Mouse (Mus musculus) forebrain, embryonic 11.5 days (tissue): Measurements from ENCODE around the gene Impdh1. TPM values are rescaled to one million over a fixed set of nuclear protein-coding genes. Genes with fewer than 3 reads are reported as not detected.

Source experiments
- ATAC-seq: fragments of 200-750 bp; cut with Nextera tagmentation; replicated peaks from 2 replicates; pipeline ENCODE4 v1.8.0; 2017; ENCODE audit warnings: moderate TSS enrichment; ENCODE audit not compliant: low FRiP score
- DNase-seq: peaks from one replicate; pipeline ENCODE4 v3.0.0-alpha.2; 2017; ENCODE audit warnings: low spot score
- H3K27ac ChIP-seq: fragments of 300-500 bp; sonication (generic); 2 replicates; pipeline ENCODE4 v1.5.1; 2014; ENCODE audit warnings: low read depth, low read length
- H3K27me3 ChIP-seq: fragments of 300-500 bp; sonication (generic); 2 replicates; pipeline ENCODE4 v1.6.1; 2014; ENCODE audit warnings: mild to moderate bottlenecking, low read length, mixed read lengths; ENCODE audit not compliant: control insufficient read depth, insufficient read depth
- H3K36me3 ChIP-seq: fragments of 300-500 bp; sonication (generic); 2 replicates; pipeline ENCODE4 v1.6.1; 2014; ENCODE audit warnings: mild to moderate bottlenecking, low read length, moderate library complexity, mixed read lengths; ENCODE audit not compliant: control insufficient read depth, insufficient read depth
- H3K4me1 ChIP-seq: fragments of 300-500 bp; sonication (generic); replicated peaks from 2 replicates; pipeline ENCODE4 v1.6.1; 2014; ENCODE audit warnings: low read length, mixed read lengths; ENCODE audit not compliant: control insufficient read depth, insufficient read depth
- H3K4me2 ChIP-seq: fragments of 300-500 bp; sonication (generic); 2 replicates; pipeline ENCODE4 v1.6.1; 2014; ENCODE audit warnings: low read depth, mild to moderate bottlenecking, low read length, moderate library complexity, mixed read lengths; ENCODE audit not compliant: severe bottlenecking
- H3K4me3 ChIP-seq: fragments of 300-500 bp; sonication (generic); 2 replicates; pipeline ENCODE4 v1.5.1; 2014; ENCODE audit warnings: low read depth, low read length
- H3K9ac ChIP-seq: fragments of 300-500 bp; sonication (generic); 2 replicates; pipeline ENCODE4 v1.6.1; 2014; ENCODE audit warnings: low read length
- H3K9me3 ChIP-seq: fragments of 300-500 bp; sonication (generic); 2 replicates; pipeline ENCODE4 v1.6.1; 2016; ENCODE audit warnings: low read length, mixed read lengths; ENCODE audit not compliant: control insufficient read depth
- WGBS: fragments of 180-500 bp; shearing (Covaris S2); extraction: QIAGEN DNeasy Blood & Tissue Kit; methylation state at CpG from one replicate; pipeline ENCODE4 v1.1.7; 2014; 5-methylcytosine and 5-hydroxymethylcytosine counted together
- polyA plus RNA-seq: library from polyadenylated mRNA; unstranded; fragments of >200 nt; fragmentation: Nextera tagmentation; extraction: Ambion mirVana; gene quantifications from 2 replicates; pipeline ENCODE4 v1.2.1, GENCODE M21; 2014

Impdh1 gene
- polyA plus RNA-seq, 1 experiment from 2014 or later: 38.3 TPM

- H3K27ac ChIP-seq: no peak overlapping the region
- 81% methylated on average over 14 of the region's 14 CpGs for WGBS
- H3K9me3 ChIP-seq: no peaks in the 10 kb centered on the region
- no peaks in the 10 kb centered on the region for H3K36me3 ChIP-seq
- peak; percentile 39 for DNase-seq
- H3K4me1 ChIP-seq: no peaks in the 10 kb centered on the region
- no peaks in the 10 kb centered on the region for H3K27me3 ChIP-seq
- H3K9ac ChIP-seq: no peak overlapping the region
- no peak overlapping the region for H3K4me2 ChIP-seq
- no peak for ATAC-seq
- no peak overlapping the region for H3K4me3 ChIP-seq
These were observed 29.3 kb upstream of the Impdh1 start for GRCm38 (mm10) chr6:29245272-29246120.

- Histone ChIP-seq H3K27me3 (no peaks in the 10 kb centered on the region), H3K27ac (no peak overlapping the region), H3K4me2 (no peak overlapping the region), H3K36me3 (no peaks in the 10 kb centered on the region), H3K9ac (no peak overlapping the region), H3K4me1 (no peaks in the 10 kb centered on the region), H3K4me3 (no peak overlapping the region), H3K9me3 (no peaks in the 10 kb centered on the region)
- ATAC-seq (no peak), DNase-seq (no peak)
- 53% methylated on average over 1 of the region's 1 CpGs for WGBS
These were observed 26.1 kb upstream of the Impdh1 start for GRCm38 (mm10) chr6:29242265-29242664.

- H3K4me2 ChIP-seq: no peak overlapping the region
- H3K36me3 ChIP-seq: no peaks in the 10 kb centered on the region
- no peak overlapping the region for H3K9ac ChIP-seq
- 47% methylated on average over 2 of the region's 2 CpGs for WGBS
- DNase-seq: no peak
- no peak overlapping the region for H3K27ac ChIP-seq
- no peaks in the 10 kb centered on the region for H3K27me3 ChIP-seq
- no peak for ATAC-seq
- no peaks in the 10 kb centered on the region for H3K9me3 ChIP-seq
- H3K4me1 ChIP-seq: no peaks in the 10 kb centered on the region
- H3K4me3 ChIP-seq: no peak overlapping the region
These were observed 25.5 kb upstream of the Impdh1 start for GRCm38 (mm10) chr6:29241697-29242096.

GRCm38 (mm10) chr6:29240806-29241205 lies 24.6 kb upstream of the Impdh1 start:
- WGBS: 21% methylated on average over 2 of the region's 2 CpGs
- 0 out of 2 replicates have a peak, but pooled peaks have one; percentile 39 for ATAC-seq

GRCm38 (mm10) chr6:29234272-29234671 lies 18.1 kb upstream of the Impdh1 start:
- Histone ChIP-seq H3K36me3 (no peaks in the 10 kb centered on the region), H3K9me3 (no peaks in the 10 kb centered on the region), H3K27ac (no peak overlapping the region), H3K4me3 (no peak overlapping the region), H3K4me2 (no peak overlapping the region), H3K9ac (no peak overlapping the region), H3K27me3 (no peaks in the 10 kb centered on the region), H3K4me1 (no peaks in the 10 kb centered on the region)
- DNase-seq (no peak), ATAC-seq (no peak)
- 47% methylated on average over 8 of the region's 8 CpGs for WGBS

More at GRCm38 (mm10) chr6:29240806-29241205, 24.6 kb upstream of the Impdh1 start:
- DNase-seq: peak; percentile 71
- no peak overlapping the region for H3K27ac ChIP-seq
- no peak overlapping the region for H3K4me3 ChIP-seq
- no peak overlapping the region for H3K4me2 ChIP-seq
- H3K36me3 ChIP-seq: no peaks in the 10 kb centered on the region
- H3K9me3 ChIP-seq: no peaks in the 10 kb centered on the region
- H3K27me3 ChIP-seq: no peaks in the 10 kb centered on the region
- H3K9ac ChIP-seq: no peak overlapping the region
- no peaks in the 10 kb centered on the region for H3K4me1 ChIP-seq

GRCm38 (mm10) chr6:29233710-29234109 lies 17.5 kb upstream of the Impdh1 start:
- ATAC-seq: no peak
- no peak for DNase-seq
- H3K36me3 ChIP-seq: no peaks in the 10 kb centered on the region
- H3K27ac ChIP-seq: no peak overlapping the region
- no peak overlapping the region for H3K9ac ChIP-seq
- H3K9me3 ChIP-seq: no peaks in the 10 kb centered on the region
- no peaks in the 10 kb centered on the region for H3K4me1 ChIP-seq
- no peaks in the 10 kb centered on the region for H3K27me3 ChIP-seq
- H3K4me3 ChIP-seq: no peak overlapping the region
- H3K4me2 ChIP-seq: no peak overlapping the region
- 73% methylated on average over 3 of the region's 3 CpGs for WGBS

GRCm38 (mm10) chr6:29232321-29232720 lies 16.2 kb upstream of the Impdh1 start:
- ATAC-seq (no peak), DNase-seq (no peak)
- no peak overlapping the region for H3K9ac ChIP-seq
- no peak overlapping the region for H3K4me3 ChIP-seq
- no peak overlapping the region for H3K4me2 ChIP-seq
- no peaks in the 10 kb centered on the region for H3K36me3 ChIP-seq
- H3K27ac ChIP-seq: no peak overlapping the region
- no peaks in the 10 kb centered on the region for H3K27me3 ChIP-seq
- 79% methylated on average over 6 of the region's 6 CpGs for WGBS
- no peaks in the 10 kb centered on the region for H3K9me3 ChIP-seq
- H3K4me1 ChIP-seq: no peaks in the 10 kb centered on the region

GRCm38 (mm10) chr6:29231799-29232198 lies 15.6 kb upstream of the Impdh1 start:
- H3K4me1 ChIP-seq: no peaks in the 10 kb centered on the region
- H3K9ac ChIP-seq: no peak overlapping the region
- no peaks in the 10 kb centered on the region for H3K27me3 ChIP-seq
- no peaks in the 10 kb centered on the region for H3K9me3 ChIP-seq
- no peaks in the 10 kb centered on the region for H3K36me3 ChIP-seq
- DNase-seq (no peak), ATAC-seq (no peak)
- 75% methylated on average over 3 of the region's 3 CpGs for WGBS
- no peak overlapping the region for H3K27ac ChIP-seq
- H3K4me3 ChIP-seq: no peak overlapping the region
- no peak overlapping the region for H3K4me2 ChIP-seq

- no peak overlapping the region for H3K4me3 ChIP-seq
These were observed 14.2 kb upstream of the Impdh1 start for GRCm38 (mm10) chr6:29230386-29230785.

More at GRCm38 (mm10) chr6:29230386-29230785, 14.2 kb upstream of the Impdh1 start:
- H3K4me2 ChIP-seq: no peak overlapping the region
- no peaks in the 10 kb centered on the region for H3K4me1 ChIP-seq
- WGBS: 77% methylated on average over 6 of the region's 6 CpGs
- no peak overlapping the region for H3K27ac ChIP-seq
- no peaks in the 10 kb centered on the region for H3K9me3 ChIP-seq
- H3K36me3 ChIP-seq: no peaks in the 10 kb centered on the region
- no peak for ATAC-seq
- no peak for DNase-seq
- no peaks in the 10 kb centered on the region for H3K27me3 ChIP-seq
- no peak overlapping the region for H3K9ac ChIP-seq
